Mouse (Mus musculus) kidney, adult 2 months (tissue): ENCODE results near the gene Rasd2.

ENCODE experiments used
- CTCF ChIP-seq: fragments of 200-500 bp; conservative IDR thresholded peaks from 2 replicates; pipeline ENCODE4 v1.5.1; 2011; ENCODE audit warnings: low read depth, mild to moderate bottlenecking, control low read depth, low read length, moderate library complexity, mixed read lengths; ENCODE audit not compliant: insufficient read depth, insufficient read length
- POLR2A ChIP-seq: fragments of 200-500 bp; IDR thresholded peaks from one replicate; pipeline ENCODE4 v1.6.1; 2011; ENCODE audit warnings: low read depth, low read length, control low read depth

GRCm38 (mm10) chr8:75219877-75220738 lies 6.4 kb downstream of the Rasd2 start:
- TF ChIP-seq POLR2A = no peak
- TF ChIP-seq CTCF = peak; percentile 43
